Mouse (Mus musculus): ENCODE data around the gene Pdyn. TPM values are rescaled to one million over a fixed set of nuclear protein-coding genes. Genes with fewer than 3 reads are reported as not detected.
A peak's percentile ranks its signal among the peaks of the same experiment; 100 is the strongest.

Pdyn gene
- polyA plus RNA-seq, 1 experiment from 2014 or later, result not detected

DNA sequence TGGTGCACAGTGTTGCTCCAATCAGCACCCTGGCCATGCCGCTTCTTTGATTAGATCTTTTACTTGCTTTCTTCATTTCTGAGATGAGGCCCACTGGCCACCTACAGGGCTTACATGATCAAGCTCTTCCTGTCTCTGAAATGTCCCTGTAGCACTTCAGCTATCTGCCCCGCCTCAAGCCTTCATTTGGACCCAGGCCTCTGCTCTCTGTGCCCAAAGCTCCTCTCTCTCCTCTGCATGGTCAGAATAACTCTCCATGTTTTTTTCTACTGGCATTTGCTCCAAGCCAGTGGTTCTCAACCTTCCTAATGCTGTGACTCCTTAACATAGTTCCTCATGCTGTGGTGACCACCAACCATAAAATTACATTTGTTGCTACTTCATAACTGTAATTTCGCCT is 19.4 kb downstream of the Pdyn start:
- TF ChIP-seq CTCF (IDR thresholded peaks at IDR 0.05; ENCODE audit: low read depth), result no peak
- H3K9me3 ChIP-seq (ENCODE audit: low read depth, low read length), result no peaks in the 10 kb centered on the region
- no peak overlapping the region for H3K27ac ChIP-seq (ENCODE audit: low read depth)
- no peak overlapping the region for H3K4me3 ChIP-seq (ENCODE audit: low read depth, low read length)
- no peaks in the 10 kb centered on the region for H3K4me1 ChIP-seq (ENCODE audit: insufficient read depth)
- WGBS, result 83% methylated on average over 3 of the region's 3 CpGs
- no peak overlapping the region for H3K4me2 ChIP-seq
- ATAC-seq (ENCODE audit: insufficient read depth) (no peak), DNase-seq (no peak)
- no peaks in the 10 kb centered on the region for H3K27me3 ChIP-seq (ENCODE audit: insufficient read depth, low read length)
- H3K9ac ChIP-seq, result no peak overlapping the region
- no peaks in the 10 kb centered on the region for H3K36me3 ChIP-seq (ENCODE audit: insufficient read depth)

DNA sequence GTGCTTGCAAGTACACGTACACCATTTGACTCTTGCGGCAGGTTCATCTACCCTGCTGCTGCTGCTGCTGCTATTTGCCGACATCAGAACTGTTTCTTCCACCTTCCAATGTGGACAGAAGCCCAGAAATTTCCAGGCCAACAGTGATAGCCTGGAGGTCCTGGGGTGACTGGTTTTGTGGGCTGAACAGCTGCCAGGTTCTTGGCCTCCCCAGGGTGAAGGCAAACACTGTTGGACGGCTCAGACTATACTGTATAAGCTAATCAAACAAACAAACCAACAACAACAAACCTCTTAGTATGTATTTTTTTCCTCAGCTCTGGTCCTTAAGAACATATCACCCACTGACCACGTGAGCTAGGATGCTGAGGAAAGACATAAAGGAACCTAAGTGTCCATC is 20.6 kb downstream of the Pdyn start:
- Histone ChIP-seq H3K27ac (ENCODE audit: low read depth) (no peak overlapping the region), H3K9ac (no peak overlapping the region), H3K4me2 (no peak overlapping the region), H3K9me3 (ENCODE audit: low read depth, low read length) (no peaks in the 10 kb centered on the region), H3K36me3 (ENCODE audit: insufficient read depth) (no peaks in the 10 kb centered on the region), H3K27me3 (ENCODE audit: insufficient read depth, low read length) (no peaks in the 10 kb centered on the region), H3K4me3 (ENCODE audit: low read depth, low read length) (no peak overlapping the region), H3K4me1 (ENCODE audit: insufficient read depth) (no peaks in the 10 kb centered on the region)
- ATAC-seq (ENCODE audit: insufficient read depth) (no peak), DNase-seq (no peak)
- WGBS, result 63% methylated on average over 5 of the region's 5 CpGs
- no peak for TF ChIP-seq CTCF (IDR thresholded peaks at IDR 0.05; ENCODE audit: low read depth)

DNA sequence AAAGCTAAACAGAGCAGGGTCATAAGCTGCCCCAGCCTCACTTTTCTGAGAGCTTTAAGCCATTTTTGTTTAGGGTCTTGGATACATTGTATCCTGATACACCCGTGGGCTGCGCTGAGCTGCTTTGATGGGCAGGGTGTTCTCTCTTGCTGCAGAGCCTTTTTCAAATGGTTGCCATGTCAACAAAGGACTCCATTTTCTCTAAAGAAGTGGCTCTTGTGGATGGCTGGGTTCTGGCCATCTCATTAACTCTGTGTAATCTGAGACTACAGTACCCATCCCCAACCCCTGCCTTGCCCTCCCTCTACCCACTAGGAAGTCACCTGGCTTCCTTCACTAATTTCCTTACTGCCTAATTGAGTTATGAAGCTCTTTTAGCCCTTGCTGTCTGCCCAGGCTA is 22.0 kb downstream of the Pdyn start:
- H3K9me3 ChIP-seq (ENCODE audit: low read depth, low read length), result no peaks in the 10 kb centered on the region
- no peak overlapping the region for H3K4me2 ChIP-seq
- H3K36me3 ChIP-seq (ENCODE audit: insufficient read depth), result no peaks in the 10 kb centered on the region
- no peak overlapping the region for H3K9ac ChIP-seq
- DNase-seq (no peak), ATAC-seq (ENCODE audit: insufficient read depth) (no peak)
- no peaks in the 10 kb centered on the region for H3K27me3 ChIP-seq (ENCODE audit: insufficient read depth, low read length)
- 53% methylated on average over 2 of the region's 2 CpGs for WGBS
- H3K4me1 ChIP-seq (ENCODE audit: insufficient read depth), result no peaks in the 10 kb centered on the region
- H3K27ac ChIP-seq (ENCODE audit: low read depth), result no peak overlapping the region
- TF ChIP-seq CTCF (IDR thresholded peaks at IDR 0.05; ENCODE audit: low read depth), result no peak
- no peak overlapping the region for H3K4me3 ChIP-seq (ENCODE audit: low read depth, low read length)

DNA sequence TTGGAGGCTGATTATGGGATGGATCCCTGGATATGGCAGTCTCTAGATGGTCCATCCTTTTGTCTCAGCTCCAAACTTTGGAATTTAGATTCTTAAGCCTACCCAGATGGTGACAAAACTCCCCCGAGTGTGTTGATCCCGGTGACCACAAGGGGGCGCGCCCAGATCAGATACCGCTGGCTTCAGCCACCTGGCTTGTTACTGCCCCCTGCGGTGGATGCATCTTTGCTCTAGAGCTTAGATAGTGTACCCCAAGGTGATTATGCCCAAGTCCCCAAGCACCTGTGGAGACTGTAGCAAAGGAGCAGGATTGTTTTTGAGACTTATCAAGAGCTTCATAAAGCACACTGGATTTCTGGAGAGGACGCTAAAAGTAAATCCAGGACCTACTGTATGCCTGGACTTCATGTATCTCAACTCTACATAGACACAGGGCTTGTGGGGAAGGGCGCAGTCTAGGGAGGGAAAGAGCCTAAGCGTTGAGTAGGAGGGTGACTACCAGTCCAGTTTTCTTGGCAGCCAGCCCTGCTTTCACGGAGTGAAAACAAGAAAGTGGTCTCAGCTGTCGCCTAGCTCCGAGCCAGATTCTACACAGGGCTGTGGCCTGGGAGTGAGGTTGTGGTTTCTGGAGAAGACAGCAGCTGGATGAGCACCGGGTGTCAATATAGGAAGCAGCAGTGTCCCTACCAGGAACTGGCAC is 24.6 kb downstream of the Pdyn start:
- Histone ChIP-seq H3K4me3 (ENCODE audit: low read depth, low read length) (no peak overlapping the region), H3K4me1 (ENCODE audit: insufficient read depth) (no peaks in the 10 kb centered on the region), H3K36me3 (ENCODE audit: insufficient read depth) (no peaks in the 10 kb centered on the region), H3K27me3 (ENCODE audit: insufficient read depth, low read length) (no peaks in the 10 kb centered on the region), H3K9me3 (ENCODE audit: low read depth, low read length) (no peaks in the 10 kb centered on the region), H3K4me2 (no peak overlapping the region), H3K27ac (ENCODE audit: low read depth) (no peak overlapping the region), H3K9ac (no peak overlapping the region)
- ATAC-seq (ENCODE audit: insufficient read depth), result no peak
- TF ChIP-seq CTCF (IDR thresholded peaks at IDR 0.05; ENCODE audit: low read depth), result peak; percentile 97
- WGBS, result 25% methylated on average over 13 of the region's 13 CpGs
- DNase-seq, result peak; percentile 87

DNA sequence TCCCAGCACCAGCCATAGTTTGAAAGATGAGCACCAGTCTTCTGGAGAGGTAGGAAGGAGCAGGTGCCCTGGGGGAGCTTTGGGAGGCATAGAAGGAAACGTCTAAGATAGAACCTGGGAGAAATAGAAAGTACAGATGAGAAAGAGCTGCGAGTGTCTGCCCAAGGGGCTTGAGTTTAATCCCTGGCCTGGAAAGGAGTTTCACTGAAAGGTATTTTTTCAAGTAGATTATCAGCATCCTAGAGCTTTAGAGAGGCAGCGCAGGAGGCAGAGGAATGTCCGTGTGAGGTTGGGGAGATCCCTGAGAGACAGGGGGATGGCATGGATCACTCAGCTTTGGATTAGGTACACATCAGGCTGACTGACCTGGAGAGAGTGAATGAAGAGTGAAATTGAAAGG is 27.7 kb downstream of the Pdyn start:
- no peak for ATAC-seq (ENCODE audit: insufficient read depth)
- Histone ChIP-seq H3K27ac (ENCODE audit: low read depth) (no peak overlapping the region), H3K4me3 (ENCODE audit: low read depth, low read length) (no peak overlapping the region), H3K9ac (no peak overlapping the region), H3K9me3 (ENCODE audit: low read depth, low read length) (no peaks in the 10 kb centered on the region), H3K36me3 (ENCODE audit: insufficient read depth) (no peaks in the 10 kb centered on the region), H3K4me1 (ENCODE audit: insufficient read depth) (no peaks in the 10 kb centered on the region), H3K27me3 (ENCODE audit: insufficient read depth, low read length) (no peaks in the 10 kb centered on the region), H3K4me2 (no peak overlapping the region)
- TF ChIP-seq CTCF (IDR thresholded peaks at IDR 0.05; ENCODE audit: low read depth), result no peak
- DNase-seq, result no peak
- WGBS, result 68% methylated on average over 4 of the region's 4 CpGs

DNA sequence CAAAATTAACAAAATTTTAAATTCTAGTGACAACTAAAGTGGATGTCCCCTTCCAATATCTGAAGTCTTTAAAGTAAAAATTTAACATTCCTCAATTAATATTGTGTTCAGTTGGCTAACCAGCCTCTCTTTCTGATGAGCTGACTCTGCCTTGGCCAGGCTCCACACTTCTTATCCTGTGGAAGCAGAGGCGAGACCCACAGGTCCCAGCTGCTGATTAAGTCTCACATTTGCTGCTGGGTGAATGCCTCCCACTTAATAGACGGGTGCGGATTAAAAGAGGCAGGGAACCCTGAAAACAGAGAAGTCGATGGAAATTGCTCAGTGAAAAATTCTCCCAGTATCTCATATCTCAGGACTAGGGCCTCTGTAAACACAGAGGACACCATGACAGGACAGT is 37.2 kb downstream of the Pdyn start:
- Histone ChIP-seq H3K4me3 (ENCODE audit: low read depth, low read length) (no peak overlapping the region), H3K27me3 (ENCODE audit: insufficient read depth, low read length) (no peaks in the 10 kb centered on the region), H3K9me3 (ENCODE audit: low read depth, low read length) (no peaks in the 10 kb centered on the region), H3K9ac (no peak overlapping the region), H3K4me2 (no peak overlapping the region), H3K4me1 (ENCODE audit: insufficient read depth) (no peaks in the 10 kb centered on the region), H3K27ac (ENCODE audit: low read depth) (no peak overlapping the region), H3K36me3 (ENCODE audit: insufficient read depth) (no peaks in the 10 kb centered on the region)
- DNase-seq, result peak; percentile 56
- TF ChIP-seq CTCF (IDR thresholded peaks at IDR 0.05; ENCODE audit: low read depth), result no peak
- 53% methylated on average over 4 of the region's 4 CpGs for WGBS
- no peak for ATAC-seq (ENCODE audit: insufficient read depth)

DNA sequence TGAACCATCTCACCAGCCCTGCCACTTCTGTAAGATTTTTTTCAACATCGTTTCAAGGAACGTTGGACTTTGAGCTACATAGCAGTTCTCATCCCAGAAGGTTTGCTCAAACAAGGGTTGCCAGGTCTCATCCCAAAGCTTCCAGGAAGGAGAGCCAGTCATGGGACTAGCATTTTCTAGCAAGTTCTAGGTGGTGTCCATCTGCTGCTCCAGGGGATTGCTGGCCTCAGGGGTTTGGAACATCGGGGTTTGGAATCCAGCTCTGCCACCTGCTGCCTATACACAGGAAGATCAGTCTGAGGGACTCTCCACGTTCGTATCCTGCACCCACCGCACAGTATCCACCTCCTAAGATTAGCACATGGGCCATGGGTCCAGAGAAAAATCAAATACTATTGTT is 39.6 kb downstream of the Pdyn start:
- Histone ChIP-seq H3K4me3 (ENCODE audit: low read depth, low read length) (no peak overlapping the region), H3K9ac (no peak overlapping the region), H3K36me3 (ENCODE audit: insufficient read depth) (no peaks in the 10 kb centered on the region), H3K4me1 (ENCODE audit: insufficient read depth) (no peaks in the 10 kb centered on the region), H3K4me2 (no peak overlapping the region), H3K27ac (ENCODE audit: low read depth) (no peak overlapping the region), H3K9me3 (ENCODE audit: low read depth, low read length) (no peaks in the 10 kb centered on the region), H3K27me3 (ENCODE audit: insufficient read depth, low read length) (no peaks in the 10 kb centered on the region)
- TF ChIP-seq CTCF (IDR thresholded peaks at IDR 0.05; ENCODE audit: low read depth), result peak; percentile 31; the same call in 1 of the 2 replicates
- DNase-seq, result peak; percentile 16
- 61% methylated on average over 6 of the region's 6 CpGs for WGBS
- ATAC-seq (ENCODE audit: insufficient read depth), result no peak
